Mouse (Mus musculus): ENCODE measurements around the gene BC048507. TPM values are rescaled to one million over a fixed set of nuclear protein-coding genes. Genes with fewer than 3 reads are reported as not detected.
A peak's percentile ranks its signal among the peaks of the same experiment; 100 is the strongest.
"Not testable (repeated sequence)": the region's sequence is repeated elsewhere in the genome, so short reads cannot be mapped to it uniquely, and the experiment has no call there.

The BC048507 gene
- polyA plus RNA-seq, 1 experiment from 2014 or later: not detected

GRCm38 (mm10) chr13:67857317-67857716, 5.8 kb upstream of the BC048507 start:
- Histone ChIP-seq H3K4me1 (replicated peaks) (no peaks in the 10 kb centered on the region), H3K4me3 (no peak overlapping the region), H3K36me3 (no peaks in the 10 kb centered on the region), H3K4me2 (no peak overlapping the region), H3K9ac (no peak overlapping the region), H3K9me3 (replicated peaks) (no peaks in the 10 kb centered on the region), H3K27me3 (no peaks in the 10 kb centered on the region), H3K27ac (no peak overlapping the region)
- WGBS: 21% methylated on average over 1 of the region's 1 CpGs
- no peak for ATAC-seq (replicated peaks; ENCODE audit: insufficient number of reproducible peaks, insufficient read depth, low FRiP score, low read depth)

DNA sequence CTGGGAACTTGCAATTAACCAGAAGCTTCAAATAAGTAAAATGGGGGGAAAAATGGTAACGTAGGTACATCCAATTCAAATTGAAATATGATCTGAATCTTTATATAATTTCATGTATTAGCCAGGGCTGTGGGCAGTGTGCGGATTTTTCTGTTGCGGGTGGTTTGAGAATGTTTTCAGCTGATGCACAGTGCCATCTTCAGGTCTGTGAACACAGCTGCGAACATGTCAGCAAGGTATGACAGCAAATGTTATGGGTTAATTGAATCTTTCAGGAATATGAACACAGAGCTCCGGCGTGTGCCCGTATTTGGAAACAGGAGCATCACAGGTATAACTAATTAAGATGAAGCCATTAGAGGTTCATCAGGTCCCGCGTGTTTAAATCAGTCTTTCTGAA, 618 bp upstream of the BC048507 start:
- Histone ChIP-seq H3K9me3 (replicated peaks) (no peaks in the 10 kb centered on the region), H3K4me3 (no peak overlapping the region), H3K27me3 (no peaks in the 10 kb centered on the region), H3K4me1 (replicated peaks) (no peaks in the 10 kb centered on the region), H3K36me3 (no peaks in the 10 kb centered on the region), H3K9ac (no peak overlapping the region), H3K4me2 (no peak overlapping the region), H3K27ac (no peak overlapping the region)
- 75% methylated on average over 9 of the region's 9 CpGs for WGBS
- no peak for ATAC-seq (replicated peaks; ENCODE audit: insufficient number of reproducible peaks, insufficient read depth, low FRiP score, low read depth)

- Histone ChIP-seq H3K4me3 (no peak overlapping the region), H3K27me3 (no peaks in the 10 kb centered on the region), H3K9me3 (replicated peaks) (no peaks in the 10 kb centered on the region), H3K4me1 (replicated peaks) (no peaks in the 10 kb centered on the region), H3K36me3 (no peaks in the 10 kb centered on the region), H3K4me2 (no peak overlapping the region), H3K27ac (no peak overlapping the region), H3K9ac (no peak overlapping the region)
- no peak for ATAC-seq (replicated peaks; ENCODE audit: insufficient number of reproducible peaks, insufficient read depth, low FRiP score, low read depth)
- 58% methylated on average over 5 of the region's 5 CpGs for WGBS
These were observed 1.7 kb downstream of the BC048507 start for GRCm38 (mm10) chr13:67864764-67865350.

- H3K27ac ChIP-seq: no peak overlapping the region
- H3K27me3 ChIP-seq: no peaks in the 10 kb centered on the region
- no peaks in the 10 kb centered on the region for H3K4me1 ChIP-seq (replicated peaks)
- H3K4me2 ChIP-seq: no peak overlapping the region
- WGBS: 29% methylated on average over 3 of the region's 3 CpGs
- H3K9ac ChIP-seq: no peak overlapping the region
- no peak overlapping the region for H3K4me3 ChIP-seq
- ATAC-seq (replicated peaks; ENCODE audit: insufficient number of reproducible peaks, insufficient read depth, low FRiP score, low read depth): no peak
- H3K36me3 ChIP-seq: no peaks in the 10 kb centered on the region
- H3K9me3 ChIP-seq (replicated peaks): no peaks in the 10 kb centered on the region
These were observed 4.8 kb downstream of the BC048507 start for GRCm38 (mm10) chr13:67867899-67868298.

DNA sequence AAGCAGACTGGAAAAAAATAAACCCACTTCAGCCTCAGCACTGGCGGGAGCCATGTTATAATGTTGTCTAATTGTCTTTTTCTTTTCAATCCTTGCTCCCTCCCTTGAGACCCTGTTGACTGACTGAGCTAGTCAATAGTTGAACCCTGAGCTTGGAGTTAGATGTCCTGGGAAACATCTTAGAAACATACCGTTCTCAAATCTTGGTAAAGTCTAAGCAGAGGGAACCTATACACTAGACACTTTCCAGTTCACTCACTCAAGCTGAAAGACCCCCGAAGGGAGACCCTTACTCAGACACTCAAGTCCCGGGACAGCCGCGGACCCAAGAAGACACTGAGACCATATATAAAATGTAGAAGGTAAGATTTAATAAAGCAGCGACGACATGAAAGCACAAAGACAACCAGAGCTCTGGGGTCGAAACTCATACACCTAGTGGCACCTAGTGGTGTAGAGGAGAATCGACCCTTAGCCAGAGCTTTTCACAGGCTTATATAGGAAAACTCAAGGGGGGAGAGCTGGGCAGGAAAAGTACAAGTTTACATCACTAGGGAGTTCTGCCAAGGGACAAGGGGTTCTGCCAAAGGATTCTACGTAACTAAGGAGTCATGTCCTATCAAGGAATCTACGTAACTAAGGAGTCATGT, 13.0 kb downstream of the BC048507 start:
- H3K27me3 ChIP-seq; ATAC-seq (replicated peaks; ENCODE audit: insufficient number of reproducible peaks, insufficient read depth, low FRiP score, low read depth); H3K27ac ChIP-seq; H3K4me1 ChIP-seq (replicated peaks); H3K4me3 ChIP-seq; H3K9ac ChIP-seq; H3K36me3 ChIP-seq; H3K9me3 ChIP-seq (replicated peaks): not testable (repeated sequence)
- peak overlapping the region; percentile 43 for H3K4me2 ChIP-seq
- whole genome bisulfite sequencing: 29% methylated on average over 7 of the region's 12 CpGs

GRCm38 (mm10) chr13:67876699-67877254, 13.7 kb downstream of the BC048507 start:
- H3K9ac ChIP-seq: no peak overlapping the region
- no peak overlapping the region for H3K4me3 ChIP-seq
- H3K4me2 ChIP-seq: no peak overlapping the region
- H3K27me3 ChIP-seq: no peaks in the 10 kb centered on the region
- no peaks in the 10 kb centered on the region for H3K36me3 ChIP-seq
- peak overlapping the region; percentile 36; the same call in 1 of the 2 replicates for H3K27ac ChIP-seq
- ATAC-seq (replicated peaks; ENCODE audit: insufficient number of reproducible peaks, insufficient read depth, low FRiP score, low read depth): no peak
- 41% methylated on average over 7 of the region's 7 CpGs for WGBS
- H3K9me3 ChIP-seq (replicated peaks): no peaks in the 10 kb centered on the region
- 0 out of 2 replicates have a peak, but pooled peaks cover 2% of the 10 kb centered on the region for H3K4me1 ChIP-seq (replicated peaks)

GRCm38 (mm10) chr13:67883966-67884365, 20.8 kb downstream of the BC048507 start:
- Histone ChIP-seq H3K27ac (no peak overlapping the region), H3K9me3 (replicated peaks) (no peaks in the 10 kb centered on the region), H3K4me1 (replicated peaks) (no peaks in the 10 kb centered on the region), H3K4me2 (no peak overlapping the region), H3K9ac (no peak overlapping the region), H3K4me3 (no peak overlapping the region), H3K27me3 (no peaks in the 10 kb centered on the region), H3K36me3 (no peaks in the 10 kb centered on the region)
- 92% methylated on average over 8 of the region's 8 CpGs for WGBS
- ATAC-seq (replicated peaks; ENCODE audit: insufficient number of reproducible peaks, insufficient read depth, low FRiP score, low read depth): no peak

- H3K4me3 ChIP-seq: no peak overlapping the region
- no peaks in the 10 kb centered on the region for H3K4me1 ChIP-seq (replicated peaks)
- no peak for ATAC-seq (replicated peaks; ENCODE audit: insufficient number of reproducible peaks, insufficient read depth, low FRiP score, low read depth)
- H3K27me3 ChIP-seq: no peaks in the 10 kb centered on the region
- 33% methylated on average over 5 of the region's 5 CpGs for WGBS
- no peak overlapping the region for H3K9ac ChIP-seq
- peaks cover 8% of the 10 kb centered on the region; the same call in 1 of the 2 replicates for H3K9me3 ChIP-seq (replicated peaks)
- no peak overlapping the region for H3K4me2 ChIP-seq
- H3K36me3 ChIP-seq: no peaks in the 10 kb centered on the region
- H3K27ac ChIP-seq: no peak overlapping the region
These were observed 46.6 kb downstream of the BC048507 start for GRCm38 (mm10) chr13:67909759-67910158.

Other genes starting within 250 kb of the BC048507 start
- 0.24 and 0.57 TPM in 2 replicates for gene Gm49345, start 225.6 kb upstream of the BC048507 start, polyA plus RNA-seq (2015; fragmentation: Nextera tagmentation; extraction: Ambion mirVana)
- gene Zfp729a, start 225.5 kb upstream of the BC048507 start, polyA plus RNA-seq (2015; fragmentation: Nextera tagmentation; extraction: Ambion mirVana): 1.4 TPM in 2 replicates
- 6.4 and 7.9 TPM in 2 replicates for gene Zfp738, start 176.3 kb upstream of the BC048507 start, polyA plus RNA-seq (2015; fragmentation: Nextera tagmentation; extraction: Ambion mirVana)
- gene Zfp65, start 134.2 kb upstream of the BC048507 start, polyA plus RNA-seq (2015; fragmentation: Nextera tagmentation; extraction: Ambion mirVana): 3.6 and 3.7 TPM in 2 replicates
- gene Zfp85, start 108.1 kb upstream of the BC048507 start, polyA plus RNA-seq (2015; fragmentation: Nextera tagmentation; extraction: Ambion mirVana): 2.8 and 3.0 TPM in 2 replicates
- gene Zfp493, start 83.6 kb upstream of the BC048507 start, polyA plus RNA-seq (2015; fragmentation: Nextera tagmentation; extraction: Ambion mirVana): 1.2 and 1.3 TPM in 2 replicates
- gene Zfp273, start 49.6 kb upstream of the BC048507 start, polyA plus RNA-seq (2015; fragmentation: Nextera tagmentation; extraction: Ambion mirVana): 4.9 and 5.3 TPM in 2 replicates
- 1.0 and 2.4 TPM in 2 replicates for gene Gm10037, start 32.2 kb upstream of the BC048507 start, polyA plus RNA-seq (2015; fragmentation: Nextera tagmentation; extraction: Ambion mirVana)

All from heart, embryonic 15.5 days (tissue).